Mouse (Mus musculus): ENCODE results near the gene D630039A03Rik. TPM values are rescaled to one million over a fixed set of nuclear protein-coding genes. Genes with fewer than 3 reads are reported as not detected.
A peak's percentile ranks its signal among the peaks of the same experiment; 100 is the strongest.

Gene D630039A03Rik
- 10 to 100 TPM; 13.0 to 17.0 (median 15.0) TPM for total RNA-seq (2022)

GRCm38 (mm10) chr4:57916201-57916661 is at the start of gene D630039A03Rik:
D630039A03Rik (minus strand) TSS chr4:57916297.
- DNase-seq, result peak; percentile 65

- DNase-seq, result no peak
These were observed 49.4 kb upstream of the D630039A03Rik start for GRCm38 (mm10) chr4:57965516-57965915.

GRCm38 (mm10) chr4:57964143-57964542 is 48.0 kb upstream of the D630039A03Rik start:
- peak; percentile 28 for DNase-seq

GRCm38 (mm10) chr4:57959056-57959455 is 43.0 kb upstream of the D630039A03Rik start:
- DNase-seq, result no peak

- no peak for DNase-seq
These were observed 42.0 kb upstream of the D630039A03Rik start for GRCm38 (mm10) chr4:57958098-57958497.

- DNase-seq, result no peak
These were observed 41.3 kb upstream of the D630039A03Rik start for GRCm38 (mm10) chr4:57957200-57958085.

- peak; percentile 97 for DNase-seq
These were observed 40.2 kb upstream of the D630039A03Rik start, which contains the start of gene Txn1 for GRCm38 (mm10) chr4:57956029-57956960. Txn1 (minus strand) TSS chr4:57956411.

- peak; percentile 81 for DNase-seq
These were observed 39.5 kb upstream of the D630039A03Rik start for GRCm38 (mm10) chr4:57955544-57955958.

- no peak for DNase-seq
These were observed 38.9 kb upstream of the D630039A03Rik start for GRCm38 (mm10) chr4:57954991-57955390.

GRCm38 (mm10) chr4:57954580-57954979 is 38.5 kb upstream of the D630039A03Rik start:
- no peak for DNase-seq

- DNase-seq, result no peak
These were observed 37.7 kb upstream of the D630039A03Rik start for GRCm38 (mm10) chr4:57953796-57954195.

- no peak for DNase-seq
These were observed 36.8 kb upstream of the D630039A03Rik start for GRCm38 (mm10) chr4:57952891-57953290.

GRCm38 (mm10) chr4:57952416-57952815 is 36.3 kb upstream of the D630039A03Rik start:
- DNase-seq, result no peak

GRCm38 (mm10) chr4:57949866-57950265 is 33.8 kb upstream of the D630039A03Rik start:
- DNase-seq, result no peak

- DNase-seq, result no peak
These were observed 31.4 kb upstream of the D630039A03Rik start for GRCm38 (mm10) chr4:57947476-57947875.

- DNase-seq, result no peak
These were observed 30.9 kb upstream of the D630039A03Rik start for GRCm38 (mm10) chr4:57947036-57947435.

GRCm38 (mm10) chr4:57942892-57943291 is 26.8 kb upstream of the D630039A03Rik start:
- no peak for DNase-seq

GRCm38 (mm10) chr4:57940631-57941030 is 24.5 kb upstream of the D630039A03Rik start:
- no peak for DNase-seq

GRCm38 (mm10) chr4:57937292-57937691 is 21.2 kb upstream of the D630039A03Rik start:
- no peak for DNase-seq

- no peak for DNase-seq
These were observed 18.1 kb upstream of the D630039A03Rik start for GRCm38 (mm10) chr4:57934181-57934580.

- DNase-seq, result no peak
These were observed 14.6 kb upstream of the D630039A03Rik start for GRCm38 (mm10) chr4:57930559-57931170.

Measured in adrenal gland, adult 8-10 months (tissue).